Mouse (Mus musculus) kidney, postnatal 0 days (tissue): ENCODE measurements around the gene Oxa1l. TPM values are rescaled to one million over a fixed set of nuclear protein-coding genes. Genes with fewer than 3 reads are reported as not detected.

Source experiments
- ATAC-seq: fragments of 200-750 bp; cut with Nextera tagmentation; replicated peaks from 2 replicates; pipeline ENCODE4 v1.8.0; 2017; ENCODE audit warnings: low read depth, moderate number of reproducible peaks, moderate TSS enrichment, moderate library complexity; ENCODE audit not compliant: low FRiP score
- DNase-seq: peaks from one replicate; pipeline ENCODE4 v3.0.0-alpha.2; 2016; ENCODE audit warnings: low spot score
- H3K27ac ChIP-seq: fragments of 300-500 bp; sonication (generic); 2 replicates; pipeline ENCODE4 v1.5.1; 2014; ENCODE audit warnings: mild to moderate bottlenecking
- H3K27me3 ChIP-seq: fragments of 300-500 bp; sonication (generic); 2 replicates; pipeline ENCODE4 v1.6.1; 2014; ENCODE audit warnings: low read length, mixed read lengths; ENCODE audit not compliant: insufficient read depth
- H3K36me3 ChIP-seq: fragments of 300-500 bp; sonication (generic); 2 replicates; pipeline ENCODE4 v1.6.1; 2014; ENCODE audit warnings: low read length, mixed read lengths; ENCODE audit not compliant: insufficient read depth
- H3K4me1 ChIP-seq: fragments of 300-500 bp; sonication (generic); replicated peaks from 2 replicates; pipeline ENCODE4 v1.6.1; 2014; ENCODE audit warnings: antibody characterized with exemption, low read length, mixed read lengths; ENCODE audit not compliant: insufficient read depth
- H3K4me2 ChIP-seq: fragments of 300-500 bp; sonication (generic); 2 replicates; pipeline ENCODE4 v1.6.1; 2014; ENCODE audit warnings: mild to moderate bottlenecking, low read length, moderate library complexity, mixed read lengths
- H3K4me3 ChIP-seq: fragments of 300-500 bp; sonication (generic); replicated peaks from 2 replicates; pipeline ENCODE4 v1.5.1; 2014; ENCODE audit warnings: low read depth, low read length
- H3K9ac ChIP-seq: fragments of 300-500 bp; sonication (generic); 2 replicates; pipeline ENCODE4 v1.6.1; 2014; ENCODE audit warnings: low read depth, low read length
- H3K9me3 ChIP-seq: fragments of 300-500 bp; sonication (generic); replicated peaks from 2 replicates; pipeline ENCODE4 v1.6.1; 2016; ENCODE audit warnings: low read length, inconsistent platforms, mixed read lengths
- CTCF ChIP-seq: IDR thresholded peaks from 2 replicates; pipeline ENCODE4 v1.5.1; 2016; ENCODE audit warnings: antibody characterized with exemption, low read depth, mild to moderate bottlenecking, moderate library complexity
- WGBS: fragments of 180-500 bp; shearing (Covaris S2); extraction: QIAGEN DNeasy Blood & Tissue Kit; methylation state at CpG from one replicate; pipeline ENCODE4 v1.1.7; 2014; 5-methylcytosine and 5-hydroxymethylcytosine counted together
- polyA plus RNA-seq: library from polyadenylated mRNA; unstranded; fragments of >200 nt; fragmentation: Nextera tagmentation; extraction: Ambion mirVana; gene quantifications from 2 replicates; pipeline ENCODE4 v1.2.1, GENCODE M21; 2015

The Oxa1l gene
- polyA plus RNA-seq, 1 experiment from 2014 or later: 57.6 TPM

- no peak overlapping the region for H3K4me2 ChIP-seq
- no peaks in the 10 kb centered on the region for H3K36me3 ChIP-seq
- DNase-seq: no peak
- TF ChIP-seq CTCF: no peak
- no peaks in the 10 kb centered on the region for H3K27me3 ChIP-seq
- no peak overlapping the region for H3K27ac ChIP-seq
- H3K9me3 ChIP-seq: no peaks in the 10 kb centered on the region
- WGBS: 52% methylated on average over 6 of the region's 6 CpGs
- ATAC-seq: no peak
- no peak overlapping the region for H3K4me3 ChIP-seq
- peaks cover 13% of the 10 kb centered on the region for H3K4me1 ChIP-seq
- H3K9ac ChIP-seq: no peak overlapping the region
These were observed 30.2 kb downstream of the Oxa1l start for GRCm38 (mm10) chr14:54390843-54391242.

- no peak overlapping the region for H3K4me3 ChIP-seq
- peaks cover 6% of the 10 kb centered on the region; the same call in 1 of the 2 replicates for H3K4me1 ChIP-seq
- H3K27ac ChIP-seq: no peak overlapping the region
- ATAC-seq: no peak
- no peaks in the 10 kb centered on the region for H3K27me3 ChIP-seq
- no peaks in the 10 kb centered on the region for H3K36me3 ChIP-seq
- H3K9me3 ChIP-seq: no peaks in the 10 kb centered on the region
- no peak for DNase-seq
- no peak overlapping the region for H3K9ac ChIP-seq
- no peak overlapping the region for H3K4me2 ChIP-seq
- no peak for TF ChIP-seq CTCF
- WGBS: 79% methylated on average over 3 of the region's 3 CpGs
These were observed 33.2 kb downstream of the Oxa1l start for GRCm38 (mm10) chr14:54393794-54394193.

- ATAC-seq: no peak
- DNase-seq: no peak
- Histone ChIP-seq H3K4me1 (peaks cover 10% of the 10 kb centered on the region; the same call in 1 of the 2 replicates), H3K4me2 (no peak overlapping the region), H3K36me3 (no peaks in the 10 kb centered on the region), H3K27me3 (no peaks in the 10 kb centered on the region), H3K27ac (no peak overlapping the region), H3K9ac (no peak overlapping the region), H3K9me3 (no peaks in the 10 kb centered on the region), H3K4me3 (no peak overlapping the region)
- no peak for TF ChIP-seq CTCF
These were observed 33.7 kb downstream of the Oxa1l start for GRCm38 (mm10) chr14:54394309-54394708.

GRCm38 (mm10) chr14:54396685-54397084, 36.1 kb downstream of the Oxa1l start:
- Histone ChIP-seq H3K36me3 (no peaks in the 10 kb centered on the region), H3K9ac (no peak overlapping the region), H3K27ac (no peak overlapping the region), H3K9me3 (no peaks in the 10 kb centered on the region), H3K27me3 (no peaks in the 10 kb centered on the region), H3K4me3 (no peak overlapping the region), H3K4me1 (peaks cover 10% of the 10 kb centered on the region; the same call in 1 of the 2 replicates), H3K4me2 (no peak overlapping the region)
- TF ChIP-seq CTCF: no peak
- ATAC-seq: no peak
- DNase-seq: no peak
- 65% methylated on average over 7 of the region's 7 CpGs for WGBS

- ATAC-seq: no peak
- no peak for TF ChIP-seq CTCF
These were observed 37.4 kb downstream of the Oxa1l start for GRCm38 (mm10) chr14:54397872-54398527.

GRCm38 (mm10) chr14:54398528-54398916, 37.9 kb downstream of the Oxa1l start:
- no peaks in the 10 kb centered on the region for H3K36me3 ChIP-seq
- no peak overlapping the region for H3K4me2 ChIP-seq
- H3K9ac ChIP-seq: no peak overlapping the region
- H3K4me1 ChIP-seq: peaks cover 10% of the 10 kb centered on the region; the same call in 1 of the 2 replicates
- no peak for TF ChIP-seq CTCF
- H3K9me3 ChIP-seq: no peaks in the 10 kb centered on the region
- ATAC-seq (no peak), DNase-seq (no peak)
- no peaks in the 10 kb centered on the region for H3K27me3 ChIP-seq
- H3K4me3 ChIP-seq: no peak overlapping the region
- H3K27ac ChIP-seq: peak overlapping the region; percentile 62
- 26% methylated on average over 7 of the region's 7 CpGs for WGBS

More at GRCm38 (mm10) chr14:54397872-54398527, 37.4 kb downstream of the Oxa1l start:
- no peak overlapping the region for H3K4me3 ChIP-seq
- H3K9me3 ChIP-seq: no peaks in the 10 kb centered on the region
- no peaks in the 10 kb centered on the region for H3K36me3 ChIP-seq
- WGBS: 51% methylated on average over 7 of the region's 7 CpGs
- no peak overlapping the region for H3K4me2 ChIP-seq
- H3K27me3 ChIP-seq: no peaks in the 10 kb centered on the region
- H3K4me1 ChIP-seq: peaks cover 10% of the 10 kb centered on the region; the same call in 1 of the 2 replicates
- H3K27ac ChIP-seq: no peak overlapping the region
- DNase-seq: no peak
- H3K9ac ChIP-seq: no peak overlapping the region
